Mouse (Mus musculus) liver, embryonic 12.5 days (tissue): ENCODE data around the gene Uqcc3. TPM values are rescaled to one million over a fixed set of nuclear protein-coding genes. Genes with fewer than 3 reads are reported as not detected.

Source experiments
- microRNA-seq: library from miRNA; unstranded; fragments of <30 nt; microRNA quantifications from one replicate; pipeline ENCODE4, GENCODE M21; 2017
- polyA plus RNA-seq: library from polyadenylated mRNA; unstranded; fragments of >200 nt; fragmentation: Nextera tagmentation; extraction: Ambion mirVana; gene quantifications from 2 replicates; pipeline ENCODE4 v1.2.1, GENCODE M21; 2016

The Uqcc3 gene
- polyA plus RNA-seq, 1 experiment from 2014 or later = 40.6 TPM

Small RNA genes lying within 50 kb of the gene (microRNA-seq; reads per million reads assigned to microRNA genes)
- 1.4 reads per million for gene Mir5136

Other genes starting within 250 kb of the Uqcc3 start
- gene Chrm1, start 217.1 kb downstream of the Uqcc3 start, polyA plus RNA-seq = not detected in 2 replicates
- gene Slc3a2, start 157.6 kb downstream of the Uqcc3 start, polyA plus RNA-seq = 133 and 141 TPM in 2 replicates
- gene Wdr74, start 145.1 kb downstream of the Uqcc3 start, polyA plus RNA-seq = 87.1 and 95.9 TPM in 2 replicates
- 2.1 and 2.3 TPM in 2 replicates for gene 1700092M07Rik, start 140.2 kb downstream of the Uqcc3 start, polyA plus RNA-seq
- 56.2 and 58.4 TPM in 2 replicates for gene Stx5a, start 139.5 kb downstream of the Uqcc3 start, polyA plus RNA-seq
- gene Nxf1, start 123.8 kb downstream of the Uqcc3 start, polyA plus RNA-seq = 116 and 130 TPM in 2 replicates
- 77.4 and 80.0 TPM in 2 replicates for gene Tmem223, start 109.9 kb downstream of the Uqcc3 start, polyA plus RNA-seq
- gene Tmem179b, start 106.5 kb downstream of the Uqcc3 start, polyA plus RNA-seq = 99.1 and 104 TPM in 2 replicates
- 21.8 and 23.1 TPM in 2 replicates for gene Taf6l, start 94.5 kb downstream of the Uqcc3 start, polyA plus RNA-seq
- gene Polr2g, start 82.3 kb downstream of the Uqcc3 start, polyA plus RNA-seq = 105 and 110 TPM in 2 replicates
- gene Zbtb3, start 78.4 kb downstream of the Uqcc3 start, polyA plus RNA-seq = 2.3 and 2.8 TPM in 2 replicates
- gene Ttc9c, start 61.6 kb downstream of the Uqcc3 start, polyA plus RNA-seq = 29.6 and 31.6 TPM in 2 replicates
- 3.5 and 3.6 TPM in 2 replicates for gene Hnrnpul2, start 60.9 kb downstream of the Uqcc3 start, polyA plus RNA-seq
- 0.26 TPM in 1 of 2 replicates, not detected in the other for gene AC129217.1, start 51.1 kb downstream of the Uqcc3 start, polyA plus RNA-seq
- gene Bscl2, start 43.5 kb downstream of the Uqcc3 start, polyA plus RNA-seq = 37.0 and 45.2 TPM in 2 replicates
- gene Gng3, start 41.7 kb downstream of the Uqcc3 start, polyA plus RNA-seq = 0.62 and 0.65 TPM in 2 replicates
- gene Lrrn4cl, start 30.2 kb downstream of the Uqcc3 start, polyA plus RNA-seq = 0.11 TPM in 1 of 2 replicates, not detected in the other
- 133 and 135 TPM in 2 replicates for gene Ubxn1, start 9.4 kb downstream of the Uqcc3 start, polyA plus RNA-seq
- 76.1 and 80.4 TPM in 2 replicates for gene Lbhd1, start 2.8 kb upstream of the Uqcc3 start, polyA plus RNA-seq
- not detected in 2 replicates for gene Gm49403, start 3.0 kb upstream of the Uqcc3 start, polyA plus RNA-seq
- 107 and 111 TPM in 2 replicates for gene 1810009A15Rik, start 7.9 kb upstream of the Uqcc3 start, polyA plus RNA-seq
- gene Gm49416, start 8.0 kb upstream of the Uqcc3 start, polyA plus RNA-seq = not detected in 2 replicates
- gene Ints5, start 12.1 kb upstream of the Uqcc3 start, polyA plus RNA-seq = 39.9 and 40.8 TPM in 2 replicates
- 61.9 TPM in 2 replicates for gene Ganab, start 17.1 kb upstream of the Uqcc3 start, polyA plus RNA-seq
- 28.4 and 31.7 TPM in 2 replicates for gene B3gat3, start 39.5 kb upstream of the Uqcc3 start, polyA plus RNA-seq
- 3.0 and 3.4 TPM in 2 replicates for gene Rom1, start 48.4 kb upstream of the Uqcc3 start, polyA plus RNA-seq
- 21.3 and 23.0 TPM in 2 replicates for gene Eml3, start 48.6 kb upstream of the Uqcc3 start, polyA plus RNA-seq
- gene Mta2, start 61.0 kb upstream of the Uqcc3 start, polyA plus RNA-seq = 138 and 140 TPM in 2 replicates
- 26.0 and 27.7 TPM in 2 replicates for gene Tut1, start 72.9 kb upstream of the Uqcc3 start, polyA plus RNA-seq
- 358 and 366 TPM in 2 replicates for gene Eef1g, start 86.1 kb upstream of the Uqcc3 start, polyA plus RNA-seq
- 1.8 and 2.0 TPM in 2 replicates for gene Ahnak, start 108.4 kb upstream of the Uqcc3 start, polyA plus RNA-seq
- not detected in 2 replicates for gene Scgb1a1, start 207.0 kb upstream of the Uqcc3 start, polyA plus RNA-seq